Mouse (Mus musculus) v-Abl transformed pro-B cells (cell line): Measurements from ENCODE around the gene Csgalnact2.

ENCODE experiments used
- in situ Hi-C, 2 experiments: fragments of 400-800 bp; cut with MboI; formaldehyde crosslinking; loops; one replicate each; pipeline ENCODE4 v1.15.1; 2025; ENCODE audit not compliant: unreplicated experiment in 2 of 2

Gene Csgalnact2

DNA sequence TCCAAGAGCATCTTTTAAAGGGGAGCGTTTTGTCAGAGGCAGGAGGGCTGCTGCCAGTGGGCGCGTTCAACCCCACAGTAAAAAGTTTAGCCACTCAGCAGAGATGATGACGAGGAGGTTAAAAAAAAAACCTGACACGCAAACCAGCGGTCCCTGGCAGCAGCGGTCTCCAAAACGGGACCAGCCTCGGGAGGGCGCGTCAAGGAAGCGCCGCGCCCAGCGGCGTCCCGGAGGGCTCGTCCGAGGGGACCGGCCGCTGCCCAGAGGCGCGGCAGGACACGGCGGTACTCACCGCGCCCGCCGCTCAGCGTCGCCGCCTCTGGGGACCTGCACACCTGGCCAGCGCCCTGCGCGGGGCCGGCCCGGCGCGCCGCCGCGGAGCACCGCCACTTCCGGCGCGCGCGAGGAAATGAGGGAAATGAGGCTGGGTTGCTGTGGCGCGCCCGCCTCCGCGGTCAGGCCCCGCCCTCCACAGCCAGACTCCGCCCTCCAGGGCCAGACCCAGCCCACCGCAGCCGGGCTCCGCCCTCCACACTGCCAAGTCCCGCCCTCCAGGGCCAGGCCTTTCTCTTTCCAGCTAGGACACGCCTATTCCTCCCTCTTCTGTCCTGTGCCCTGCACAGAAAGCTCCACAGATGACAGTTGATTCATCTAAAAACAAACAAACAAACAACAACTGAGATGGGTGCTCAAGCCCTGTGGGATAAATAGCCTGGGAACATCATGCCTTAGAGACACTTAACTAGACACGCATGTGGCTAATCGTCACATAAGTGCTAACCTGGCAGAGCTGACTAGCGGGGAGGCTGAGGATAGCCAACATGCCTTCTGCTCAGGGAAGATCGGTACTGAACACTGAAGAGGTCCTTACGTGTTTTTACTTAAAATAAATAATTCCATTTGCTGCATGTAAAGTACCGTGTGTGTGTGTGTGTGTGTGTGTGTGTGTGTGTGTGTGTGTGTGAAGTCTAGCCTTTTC, at the start of gene Csgalnact2:
Gene Csgalnact2, minus strand, starts transcription at position 410 of the 979 bp plus-strand sequence.
- in situ Hi-C loops = no loop called here

DNA sequence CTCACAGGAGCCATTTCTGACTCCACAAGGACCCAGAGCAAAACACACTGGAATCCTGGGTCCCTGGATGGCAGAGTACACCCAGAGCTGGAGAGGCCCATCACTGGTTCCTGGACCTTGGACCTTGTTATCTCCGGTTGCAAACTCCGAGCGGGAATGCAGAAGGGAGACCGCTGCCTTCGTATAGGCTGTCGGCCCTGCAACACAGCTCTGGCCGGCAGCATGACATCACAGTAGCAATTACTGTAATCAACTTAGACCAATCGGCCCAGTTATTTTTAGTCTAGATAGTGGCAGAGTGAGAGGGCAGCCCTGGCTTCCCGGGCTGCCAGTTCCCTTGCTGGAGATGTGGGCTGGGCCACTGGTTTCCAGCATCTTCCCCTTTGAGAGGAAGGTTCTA, 49.7 kb upstream of the Csgalnact2 start:
- in situ Hi-C loops = loop anchor here (10.0 to 25.0 kb wide), 6 partner anchors 251 to 1249 kb away; partner anchors contain the start of genes Fxyd4 (in 2 of the 2), Ankrd26 (in 1 of the 2) and Lrtm2 (in 1 of the 2)

DNA sequence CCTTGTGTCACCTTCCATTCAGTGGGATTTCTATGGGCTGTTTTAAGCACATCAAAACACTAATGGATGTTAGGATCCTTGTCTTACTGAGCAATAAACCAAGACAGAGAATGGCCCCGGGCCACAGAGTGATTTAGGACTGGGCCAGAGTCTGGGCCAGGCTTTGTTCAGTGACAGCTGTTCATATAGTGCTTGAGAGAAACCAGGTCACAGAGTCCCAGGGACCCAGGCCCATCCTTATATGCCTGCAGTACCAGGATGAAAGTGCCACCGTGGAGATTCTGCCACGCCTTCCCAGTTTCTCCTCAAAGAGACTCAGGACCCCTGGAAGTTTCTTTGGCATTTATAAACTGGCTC, 48.3 kb upstream of the Csgalnact2 start:
- in situ Hi-C loops = loop anchor here (10.0 to 25.0 kb wide), 6 partner anchors 250 to 1250 kb away; partner anchors contain the start of genes Fxyd4 (in 2 of the 2), Ankrd26 (in 1 of the 2) and Lrtm2 (in 1 of the 2)

DNA sequence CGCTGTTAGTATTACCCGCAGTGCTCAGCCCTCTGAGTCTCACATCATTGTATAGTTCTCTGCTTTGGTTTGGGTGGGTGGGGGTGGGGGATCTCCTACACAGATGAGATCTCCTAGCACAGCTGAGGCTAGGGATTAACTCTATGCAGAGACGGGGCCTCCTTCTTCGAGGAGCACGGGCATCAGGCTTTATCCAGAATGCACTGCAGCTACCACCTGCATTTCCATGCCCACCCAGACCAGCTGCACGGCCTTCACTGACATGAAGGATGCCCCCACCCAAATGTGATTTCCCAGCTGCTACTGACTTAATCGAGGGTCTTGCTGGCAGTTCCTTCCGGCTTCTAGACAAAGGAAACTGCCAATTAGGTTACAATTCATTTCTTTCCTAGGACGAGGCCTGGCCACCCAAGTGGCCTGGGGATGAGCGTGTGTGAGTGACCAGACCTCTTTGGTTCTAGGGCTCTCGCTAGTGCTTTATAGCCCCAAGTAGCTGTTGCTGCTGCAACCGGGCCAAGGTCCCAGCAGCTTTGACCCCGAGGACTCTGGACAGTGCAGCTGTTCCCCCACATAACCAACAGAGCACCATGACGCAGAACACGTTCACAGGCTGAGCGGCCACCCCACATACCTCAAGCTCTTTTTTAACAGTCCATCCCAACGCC, 47.8 kb upstream of the Csgalnact2 start:
- in situ Hi-C loops = loop anchor here (10.0 to 25.0 kb wide), 6 partner anchors 249 to 1251 kb away; partner anchors contain the start of genes Fxyd4 (in 2 of the 2), Ankrd26 (in 1 of the 2) and Lrtm2 (in 1 of the 2)

DNA sequence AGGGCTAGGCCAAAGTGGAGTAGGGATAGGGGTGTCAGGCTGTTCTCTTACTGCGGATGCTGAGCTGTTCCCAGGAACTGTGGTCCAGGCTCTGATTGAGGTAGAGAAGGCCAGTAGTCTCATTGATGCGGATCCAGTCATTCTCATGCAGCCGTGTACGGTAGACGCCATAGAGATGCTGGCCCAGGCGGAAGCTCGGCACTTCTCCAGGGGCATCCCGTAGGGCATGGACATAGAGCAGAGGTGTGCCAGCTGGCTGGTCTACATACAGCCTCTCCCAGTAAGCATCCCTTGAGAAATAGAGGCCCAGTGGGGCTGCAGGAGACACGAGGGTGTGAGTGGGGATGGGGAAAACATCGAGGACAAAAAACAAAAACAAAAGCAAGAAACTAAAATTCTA, 45.2 kb upstream of the Csgalnact2 start:
- in situ Hi-C loops = loop anchor here (5.0 to 25.0 kb wide), 8 partner anchors 117 to 1253 kb away; partner anchors contain the start of genes Fxyd4 (in 2 of the 2), Ankrd26 (in 1 of the 2) and Lrtm2 (in 1 of the 2)

DNA sequence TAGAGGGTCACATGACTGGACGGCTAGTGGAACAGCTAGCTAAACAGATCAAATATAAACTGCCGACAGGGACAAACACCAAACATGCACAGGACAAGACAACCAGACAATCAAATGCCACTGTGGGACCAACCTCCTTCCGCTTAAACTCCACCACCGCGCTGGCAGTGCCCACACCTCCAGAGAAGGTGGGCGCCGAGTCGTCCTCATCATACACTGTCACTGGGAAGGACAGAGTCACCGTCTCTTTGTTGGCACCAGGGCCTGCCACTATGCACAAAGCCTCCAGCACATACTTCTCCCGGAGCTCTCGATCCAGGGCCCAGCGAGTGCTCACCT, 41.1 kb upstream of the Csgalnact2 start:
- in situ Hi-C loops = loop anchor here (5.0 to 25.0 kb wide), 8 partner anchors 113 to 1257 kb away; partner anchors contain the start of genes Fxyd4 (in 2 of the 2), Ankrd26 (in 1 of the 2) and Lrtm2 (in 1 of the 2)

GRCm38 (mm10) chr6:118179316-118180084, 40.6 kb upstream of the Csgalnact2 start:
- in situ Hi-C loops = loop anchor here (5.0 to 25.0 kb wide), 10 partner anchors 37 to 1258 kb away; partner anchors contain the start of genes Fxyd4 (in 2 of the 2), Ankrd26 (in 1 of the 2) and Lrtm2 (in 1 of the 2)

GRCm38 (mm10) chr6:118173975-118174328, 35.0 kb upstream of the Csgalnact2 start:
- in situ Hi-C loops = loop anchor here in 1 of 2 experiments (10.0 kb wide), 1 partner anchor 319 kb away; no protein-coding TSS in a partner anchor

GRCm38 (mm10) chr6:118173251-118173974, 34.5 kb upstream of the Csgalnact2 start:
- in situ Hi-C loops = loop anchor here in 1 of 2 experiments (10.0 kb wide), 1 partner anchor 319 kb away; no protein-coding TSS in a partner anchor

DNA sequence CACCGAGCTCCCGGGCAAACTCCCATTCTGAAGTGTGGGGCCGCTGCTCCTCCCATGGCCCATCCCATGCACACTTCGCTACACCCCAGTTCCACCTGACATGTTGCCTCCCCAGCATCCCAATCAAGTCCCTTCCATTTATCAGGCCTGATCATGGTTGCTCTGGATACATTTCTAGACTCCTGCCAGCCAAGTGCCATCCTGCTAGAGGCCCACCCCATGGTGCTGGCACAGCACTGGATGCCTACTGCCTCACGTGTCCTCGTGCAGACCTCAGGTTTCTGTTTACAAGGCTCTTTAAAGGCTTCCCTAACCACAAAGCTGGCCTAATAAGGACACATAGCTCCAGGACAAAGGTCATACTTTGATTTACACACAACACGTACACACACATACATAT, 32.4 kb upstream of the Csgalnact2 start:
- in situ Hi-C loops = loop anchor here in 1 of 2 experiments (10.0 kb wide), 1 partner anchor 317 kb away; no protein-coding TSS in a partner anchor

- in situ Hi-C loops = no loop called here
Measured at GRCm38 (mm10) chr6:118168106-118168505, 29.2 kb upstream of the Csgalnact2 start.

- in situ Hi-C loops = no loop called here
Measured at GRCm38 (mm10) chr6:118167013-118167412, 28.1 kb upstream of the Csgalnact2 start.

GRCm38 (mm10) chr6:118165516-118165915, 26.6 kb upstream of the Csgalnact2 start:
- in situ Hi-C loops = no loop called here

DNA sequence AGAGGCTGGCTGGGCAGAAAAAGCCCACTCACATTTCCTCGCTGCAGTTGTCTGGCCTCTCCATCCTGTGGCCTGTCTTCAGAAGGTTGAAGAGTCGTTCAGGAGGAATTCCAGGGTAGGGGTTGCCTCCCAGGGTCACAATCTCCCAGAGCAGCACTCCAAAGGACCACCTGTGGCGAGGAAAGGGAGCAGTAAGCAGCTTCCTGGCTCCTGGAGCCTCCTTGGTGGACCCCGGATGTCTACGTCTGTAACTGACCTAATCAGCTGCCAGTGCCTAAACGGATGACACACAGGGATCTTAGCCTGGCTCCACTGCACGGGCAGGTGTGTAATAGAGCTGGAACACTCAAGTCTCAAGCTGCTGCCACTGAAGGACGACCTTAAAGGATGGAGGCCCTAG, 25.8 kb upstream of the Csgalnact2 start:
- in situ Hi-C loops = no loop called here

GRCm38 (mm10) chr6:118163086-118163485, 24.1 kb upstream of the Csgalnact2 start:
- in situ Hi-C loops = no loop called here

- in situ Hi-C loops = no loop called here
Measured at GRCm38 (mm10) chr6:118162457-118163082, 23.6 kb upstream of the Csgalnact2 start.

- in situ Hi-C loops = no loop called here
Measured at GRCm38 (mm10) chr6:118153091-118153490, 14.2 kb upstream of the Csgalnact2 start.

GRCm38 (mm10) chr6:118150988-118151387, 12.0 kb upstream of the Csgalnact2 start:
- in situ Hi-C loops = no loop called here

DNA sequence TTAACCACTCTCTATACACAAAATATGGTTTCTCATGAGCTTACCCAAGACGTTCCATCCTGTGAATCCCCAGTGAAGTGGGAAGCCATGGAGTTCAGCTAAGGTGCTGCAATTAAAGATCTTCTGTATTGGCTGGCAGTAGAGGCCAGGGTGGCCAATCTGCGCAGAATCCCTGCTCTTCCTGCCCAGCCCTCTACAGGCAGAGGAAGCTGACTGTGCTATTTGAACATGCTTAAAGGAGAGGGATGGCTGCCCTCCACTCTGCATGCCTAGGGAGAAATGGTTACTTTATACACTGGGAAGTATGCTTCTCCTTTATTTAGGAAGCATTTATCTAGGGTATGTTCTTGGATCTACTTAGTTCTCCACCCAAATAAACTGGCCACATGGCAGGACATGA, 11.6 kb upstream of the Csgalnact2 start:
- in situ Hi-C loops = no loop called here
